Mouse (Mus musculus): ENCODE measurements around the gene P2rx5. TPM values are rescaled to one million over a fixed set of nuclear protein-coding genes. Genes with fewer than 3 reads are reported as not detected.
A peak's percentile ranks its signal among the peaks of the same experiment; 100 is the strongest.

P2rx5 gene
- polyA plus RNA-seq, 1 experiment from 2014 or later, result 0.12 TPM

DNA sequence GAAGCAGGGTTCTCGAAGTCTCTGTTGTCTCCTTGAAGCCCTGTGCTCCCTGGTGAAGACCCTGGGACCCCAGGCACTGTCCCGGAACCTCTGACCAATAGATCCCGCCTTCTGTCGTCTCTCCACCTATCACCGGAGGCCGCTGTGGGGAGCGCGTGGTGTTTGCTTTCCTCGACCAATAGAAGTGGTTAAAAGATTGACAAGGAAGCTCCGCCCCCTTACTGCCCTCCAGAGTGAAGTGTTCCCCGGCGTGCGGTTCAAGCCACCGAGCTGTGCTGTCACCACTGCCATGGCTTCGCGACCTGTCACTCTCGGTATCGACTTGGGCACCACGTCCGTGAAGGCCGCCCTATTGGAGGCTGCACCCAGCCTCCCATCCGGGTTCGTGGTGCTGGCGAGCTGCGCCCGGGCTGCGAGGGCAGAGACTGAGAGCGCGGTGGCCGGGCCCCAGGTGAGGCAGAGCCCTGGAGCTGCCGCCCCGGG, 39.0 kb downstream of the P2rx5 start, which contains the start of gene Shpk:
Shpk (plus strand) TSS at position 231 of the 483 bp plus-strand sequence.
- ATAC-seq (replicated peaks; ENCODE audit: low FRiP score) (peak; percentile 97), DNase-seq (ENCODE audit: low spot score) (peak; percentile 95)
- Histone ChIP-seq H3K4me2 (ENCODE audit: low read depth, low read length, severe bottlenecking) (peak within 1 kb of the TSS; percentile 89), H3K9me3 (ENCODE audit: control insufficient read depth, low read length) (no peaks in the 10 kb centered on the region), H3K36me3 (ENCODE audit: control insufficient read depth, insufficient read depth, low read length) (no peaks in the 10 kb centered on the region), H3K27ac (ENCODE audit: low read depth, low read length) (no peak within 1 kb of the TSS), H3K27me3 (ENCODE audit: control insufficient read depth, insufficient read depth, low read length) (no peaks in the 10 kb centered on the region), H3K9ac (ENCODE audit: low read length) (peak within 1 kb of the TSS; percentile 63), H3K4me3 (ENCODE audit: low read depth, low read length) (peak within 1 kb of the TSS; percentile 47), H3K4me1 (replicated peaks; ENCODE audit: control insufficient read depth, insufficient read depth, low read length) (peaks cover 4% of the 10 kb centered on the region; the same call in 1 of the 2 replicates)
- WGBS, result under 1% methylated on average over 32 of the region's 32 CpGs

GRCm38 (mm10) chr11:73199879-73200278, 39.7 kb downstream of the P2rx5 start:
- Histone ChIP-seq H3K27me3 (ENCODE audit: control insufficient read depth, insufficient read depth, low read length) (no peaks in the 10 kb centered on the region), H3K9ac (ENCODE audit: low read length) (peak overlapping the region; percentile 59), H3K9me3 (ENCODE audit: control insufficient read depth, low read length) (no peaks in the 10 kb centered on the region), H3K36me3 (ENCODE audit: control insufficient read depth, insufficient read depth, low read length) (no peaks in the 10 kb centered on the region), H3K4me2 (ENCODE audit: low read depth, low read length, severe bottlenecking) (peak overlapping the region; percentile 89), H3K4me1 (replicated peaks; ENCODE audit: control insufficient read depth, insufficient read depth, low read length) (peaks cover 4% of the 10 kb centered on the region; the same call in 1 of the 2 replicates), H3K4me3 (ENCODE audit: low read depth, low read length) (peak overlapping the region; percentile 47), H3K27ac (ENCODE audit: low read depth, low read length) (no peak overlapping the region)
- ATAC-seq (replicated peaks; ENCODE audit: low FRiP score), result no peak
- 4% methylated on average over 12 of the region's 12 CpGs for WGBS
- DNase-seq (ENCODE audit: low spot score), result no peak

DNA sequence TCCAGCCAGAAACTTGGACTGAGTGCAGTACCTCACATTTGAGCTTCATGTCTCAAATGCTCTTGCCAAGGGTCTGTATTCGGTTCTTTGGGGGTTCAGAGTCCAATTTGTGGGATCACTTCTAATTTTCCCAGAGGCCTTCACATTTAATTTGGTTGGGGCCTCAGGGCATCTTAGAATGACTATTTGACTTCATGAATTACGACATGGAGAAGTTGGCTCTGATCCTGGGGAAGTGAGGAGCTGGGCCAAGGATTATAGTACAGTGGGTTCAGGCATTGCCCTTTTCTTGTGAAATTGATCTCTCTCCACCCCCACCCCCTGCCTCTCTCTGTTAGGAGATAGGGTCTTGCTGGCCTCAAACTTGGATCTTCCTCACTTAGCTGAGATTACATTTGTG, 40.8 kb downstream of the P2rx5 start:
- ATAC-seq (replicated peaks; ENCODE audit: low FRiP score), result no peak
- Histone ChIP-seq H3K4me3 (ENCODE audit: low read depth, low read length) (no peak overlapping the region), H3K36me3 (ENCODE audit: control insufficient read depth, insufficient read depth, low read length) (no peaks in the 10 kb centered on the region), H3K4me1 (replicated peaks; ENCODE audit: control insufficient read depth, insufficient read depth, low read length) (peaks cover 4% of the 10 kb centered on the region; the same call in 1 of the 2 replicates), H3K27me3 (ENCODE audit: control insufficient read depth, insufficient read depth, low read length) (no peaks in the 10 kb centered on the region), H3K27ac (ENCODE audit: low read depth, low read length) (no peak overlapping the region), H3K9ac (ENCODE audit: low read length) (no peak overlapping the region), H3K9me3 (ENCODE audit: control insufficient read depth, low read length) (no peaks in the 10 kb centered on the region), H3K4me2 (ENCODE audit: low read depth, low read length, severe bottlenecking) (no peak overlapping the region)
- 80% methylated on average over 2 of the region's 2 CpGs for WGBS
- DNase-seq (ENCODE audit: low spot score), result no peak

DNA sequence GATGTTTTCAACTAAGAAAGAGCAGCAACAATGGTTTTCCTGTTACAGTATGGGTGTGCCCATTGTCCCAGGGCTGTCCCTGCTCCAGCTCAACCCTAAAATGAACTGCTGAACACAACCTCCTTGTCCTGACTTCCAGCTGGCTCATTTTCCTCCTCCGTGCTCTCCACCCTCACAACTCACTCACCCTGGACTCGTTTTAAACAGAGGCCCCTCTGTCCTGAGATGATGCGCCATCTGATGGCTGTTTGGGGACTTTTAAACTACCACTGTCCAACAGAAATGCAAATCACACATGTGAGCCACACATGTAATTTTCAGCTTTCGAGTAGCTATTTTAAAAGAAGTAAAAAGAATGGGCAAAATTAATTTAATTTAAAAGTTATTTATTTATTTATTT, 41.4 kb downstream of the P2rx5 start:
- H3K4me3 ChIP-seq (ENCODE audit: low read depth, low read length), result no peak overlapping the region
- no peak overlapping the region for H3K4me2 ChIP-seq (ENCODE audit: low read depth, low read length, severe bottlenecking)
- H3K27ac ChIP-seq (ENCODE audit: low read depth, low read length), result no peak overlapping the region
- DNase-seq (ENCODE audit: low spot score) (no peak), ATAC-seq (replicated peaks; ENCODE audit: low FRiP score) (no peak)
- no peaks in the 10 kb centered on the region for H3K9me3 ChIP-seq (ENCODE audit: control insufficient read depth, low read length)
- no peaks in the 10 kb centered on the region for H3K27me3 ChIP-seq (ENCODE audit: control insufficient read depth, insufficient read depth, low read length)
- 39% methylated on average over 4 of the region's 4 CpGs for WGBS
- H3K4me1 ChIP-seq (replicated peaks; ENCODE audit: control insufficient read depth, insufficient read depth, low read length), result peaks cover 4% of the 10 kb centered on the region; the same call in 1 of the 2 replicates
- no peak overlapping the region for H3K9ac ChIP-seq (ENCODE audit: low read length)
- no peaks in the 10 kb centered on the region for H3K36me3 ChIP-seq (ENCODE audit: control insufficient read depth, insufficient read depth, low read length)

DNA sequence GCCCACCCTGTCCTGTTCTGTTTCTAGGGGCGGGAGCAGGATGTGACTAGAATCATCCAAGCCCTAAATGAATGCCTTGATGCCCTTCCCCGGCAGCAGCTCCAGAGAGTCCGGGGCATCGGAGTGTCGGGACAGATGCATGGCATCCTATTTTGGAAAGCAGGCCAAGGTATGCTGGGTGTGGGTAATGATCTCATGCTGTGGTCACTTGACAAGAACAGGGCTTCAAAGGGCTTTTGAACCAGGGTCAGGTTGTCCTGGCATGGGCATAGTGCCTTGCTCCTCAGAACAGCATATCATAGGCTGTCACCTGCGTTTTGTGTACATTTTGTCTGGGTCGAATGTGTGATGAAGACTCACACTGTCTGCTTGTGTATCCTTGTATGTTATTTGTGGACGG, 43.7 kb downstream of the P2rx5 start:
- H3K36me3 ChIP-seq (ENCODE audit: control insufficient read depth, insufficient read depth, low read length), result no peaks in the 10 kb centered on the region
- H3K4me1 ChIP-seq (replicated peaks; ENCODE audit: control insufficient read depth, insufficient read depth, low read length), result peaks cover 4% of the 10 kb centered on the region; the same call in 1 of the 2 replicates
- no peak overlapping the region for H3K4me3 ChIP-seq (ENCODE audit: low read depth, low read length)
- H3K27me3 ChIP-seq (ENCODE audit: control insufficient read depth, insufficient read depth, low read length), result no peaks in the 10 kb centered on the region
- H3K4me2 ChIP-seq (ENCODE audit: low read depth, low read length, severe bottlenecking), result no peak overlapping the region
- ATAC-seq (replicated peaks; ENCODE audit: low FRiP score) (no peak), DNase-seq (ENCODE audit: low spot score) (no peak)
- no peak overlapping the region for H3K9ac ChIP-seq (ENCODE audit: low read length)
- H3K27ac ChIP-seq (ENCODE audit: low read depth, low read length), result no peak overlapping the region
- no peaks in the 10 kb centered on the region for H3K9me3 ChIP-seq (ENCODE audit: control insufficient read depth, low read length)
- WGBS, result 87% methylated on average over 8 of the region's 8 CpGs

- 81% methylated on average over 7 of the region's 7 CpGs for WGBS
- no peaks in the 10 kb centered on the region for H3K36me3 ChIP-seq (ENCODE audit: control insufficient read depth, insufficient read depth, low read length)
- H3K27ac ChIP-seq (ENCODE audit: low read depth, low read length), result no peak overlapping the region
- H3K4me3 ChIP-seq (ENCODE audit: low read depth, low read length), result no peak overlapping the region
- no peak overlapping the region for H3K4me2 ChIP-seq (ENCODE audit: low read depth, low read length, severe bottlenecking)
- H3K9ac ChIP-seq (ENCODE audit: low read length), result no peak overlapping the region
- H3K27me3 ChIP-seq (ENCODE audit: control insufficient read depth, insufficient read depth, low read length), result no peaks in the 10 kb centered on the region
- no peak for DNase-seq (ENCODE audit: low spot score)
- no peak for ATAC-seq (replicated peaks; ENCODE audit: low FRiP score)
- no peaks in the 10 kb centered on the region for H3K9me3 ChIP-seq (ENCODE audit: control insufficient read depth, low read length)
- H3K4me1 ChIP-seq (replicated peaks; ENCODE audit: control insufficient read depth, insufficient read depth, low read length), result no peaks in the 10 kb centered on the region
Measured at GRCm38 (mm10) chr11:73205194-73205593, 45.0 kb downstream of the P2rx5 start.

GRCm38 (mm10) chr11:73207621-73208020, 47.4 kb downstream of the P2rx5 start:
- H3K36me3 ChIP-seq (ENCODE audit: control insufficient read depth, insufficient read depth, low read length), result no peaks in the 10 kb centered on the region
- ATAC-seq (replicated peaks; ENCODE audit: low FRiP score) (no peak), DNase-seq (ENCODE audit: low spot score) (no peak)
- no peaks in the 10 kb centered on the region for H3K4me1 ChIP-seq (replicated peaks; ENCODE audit: control insufficient read depth, insufficient read depth, low read length)
- H3K27ac ChIP-seq (ENCODE audit: low read depth, low read length), result no peak overlapping the region
- H3K4me3 ChIP-seq (ENCODE audit: low read depth, low read length), result no peak overlapping the region
- no peaks in the 10 kb centered on the region for H3K27me3 ChIP-seq (ENCODE audit: control insufficient read depth, insufficient read depth, low read length)
- H3K4me2 ChIP-seq (ENCODE audit: low read depth, low read length, severe bottlenecking), result no peak overlapping the region
- H3K9ac ChIP-seq (ENCODE audit: low read length), result no peak overlapping the region
- no peaks in the 10 kb centered on the region for H3K9me3 ChIP-seq (ENCODE audit: control insufficient read depth, low read length)
- WGBS, result 82% methylated on average over 2 of the region's 2 CpGs

GRCm38 (mm10) chr11:73213956-73214355, 53.7 kb downstream of the P2rx5 start:
- Histone ChIP-seq H3K4me1 (replicated peaks; ENCODE audit: control insufficient read depth, insufficient read depth, low read length) (no peaks in the 10 kb centered on the region), H3K4me3 (ENCODE audit: low read depth, low read length) (no peak overlapping the region), H3K27ac (ENCODE audit: low read depth, low read length) (no peak overlapping the region), H3K27me3 (ENCODE audit: control insufficient read depth, insufficient read depth, low read length) (no peaks in the 10 kb centered on the region), H3K9me3 (ENCODE audit: control insufficient read depth, low read length) (no peaks in the 10 kb centered on the region), H3K4me2 (ENCODE audit: low read depth, low read length, severe bottlenecking) (no peak overlapping the region), H3K9ac (ENCODE audit: low read length) (no peak overlapping the region), H3K36me3 (ENCODE audit: control insufficient read depth, insufficient read depth, low read length) (no peaks in the 10 kb centered on the region)
- ATAC-seq (replicated peaks; ENCODE audit: low FRiP score), result no peak
- no peak for DNase-seq (ENCODE audit: low spot score)
- WGBS, result 80% methylated on average over 3 of the region's 3 CpGs

DNA sequence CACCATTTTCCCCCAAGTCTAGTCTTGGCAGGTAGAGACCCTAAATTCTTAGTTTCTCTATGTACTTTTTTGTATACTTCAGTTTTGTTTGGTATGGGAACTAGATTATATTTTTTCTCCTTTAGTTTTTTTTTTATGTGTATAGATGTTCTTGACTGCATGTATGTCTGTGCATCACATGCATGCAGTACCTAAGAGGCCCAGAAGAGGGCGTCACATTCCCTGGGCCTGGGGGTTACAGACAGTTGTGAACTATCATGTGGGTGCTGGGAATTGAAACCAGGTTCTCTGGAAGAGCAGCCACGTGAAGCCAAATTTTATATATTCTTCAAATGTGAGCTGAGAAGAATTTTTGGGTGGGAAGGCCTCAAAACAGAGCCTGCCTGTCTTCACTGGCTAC, 59.5 kb downstream of the P2rx5 start:
- no peaks in the 10 kb centered on the region for H3K27me3 ChIP-seq (ENCODE audit: control insufficient read depth, insufficient read depth, low read length)
- no peak overlapping the region for H3K9ac ChIP-seq (ENCODE audit: low read length)
- DNase-seq (ENCODE audit: low spot score) (no peak), ATAC-seq (replicated peaks; ENCODE audit: low FRiP score) (no peak)
- no peaks in the 10 kb centered on the region for H3K4me1 ChIP-seq (replicated peaks; ENCODE audit: control insufficient read depth, insufficient read depth, low read length)
- no peaks in the 10 kb centered on the region for H3K9me3 ChIP-seq (ENCODE audit: control insufficient read depth, low read length)
- no peak overlapping the region for H3K27ac ChIP-seq (ENCODE audit: low read depth, low read length)
- 66% methylated on average over 2 of the region's 2 CpGs for WGBS
- H3K36me3 ChIP-seq (ENCODE audit: control insufficient read depth, insufficient read depth, low read length), result no peaks in the 10 kb centered on the region
- H3K4me2 ChIP-seq (ENCODE audit: low read depth, low read length, severe bottlenecking), result no peak overlapping the region
- H3K4me3 ChIP-seq (ENCODE audit: low read depth, low read length), result no peak overlapping the region

All from forebrain, embryonic 11.5 days (tissue).